8 mouse cellular contexts compared by ENCODE assay signal in genomic region chr4:4729427-4729826, GRCm38 (mm10).
DNase-seq lines count a peak whose midpoint lies in the region; ATAC-seq and TF ChIP-seq lines count a peak whose summit lies in the region.

No protein-coding gene starts in this region.

- 0 out of 2 replicates have a peak, but pooled peaks have one; percentile 32 for ATAC-seq in hindbrain, embryonic 12.5 days (ENCODE audit: low FRiP score)
- no peak for ATAC-seq in hindbrain, embryonic 13.5 days (ENCODE audit: low FRiP score)
- 0 out of 2 replicates have a peak, but pooled peaks have one; percentile 43 for ATAC-seq in neural tube, embryonic 13.5 days (ENCODE audit: low read depth)
- ATAC-seq in stomach, postnatal 0 days (ENCODE audit: low FRiP score, low TSS enrichment) = no peak

- WGBS in hindbrain, embryonic 12.5 days = 64% methylated on average over 3 of the region's 3 CpGs
- 58% methylated on average over 3 of the region's 3 CpGs for WGBS in hindbrain, embryonic 13.5 days
- WGBS in neural tube, embryonic 13.5 days = 69% methylated on average over 3 of the region's 3 CpGs
- 65% methylated on average over 3 of the region's 3 CpGs for WGBS in stomach, postnatal 0 days

- no peaks in the 10 kb centered on the region for H3K27me3 ChIP-seq in hindbrain, embryonic 12.5 days
- no peaks in the 10 kb centered on the region for H3K27me3 ChIP-seq in hindbrain, embryonic 13.5 days
- H3K27me3 ChIP-seq in neural tube, embryonic 13.5 days = no peaks in the 10 kb centered on the region
- no peaks in the 10 kb centered on the region for H3K27me3 ChIP-seq in stomach, postnatal 0 days (ENCODE audit: control insufficient read depth, insufficient read depth, low read length)

- no peak overlapping the region for H3K9ac ChIP-seq in hindbrain, embryonic 12.5 days
- H3K9ac ChIP-seq in hindbrain, embryonic 13.5 days = no peak overlapping the region
- no peak overlapping the region for H3K9ac ChIP-seq in neural tube, embryonic 13.5 days
- H3K9ac ChIP-seq in stomach, postnatal 0 days (ENCODE audit: low read length) = no peak overlapping the region

- H3K36me3 ChIP-seq in hindbrain, embryonic 12.5 days = no peaks in the 10 kb centered on the region
- no peaks in the 10 kb centered on the region for H3K36me3 ChIP-seq in hindbrain, embryonic 13.5 days
- H3K36me3 ChIP-seq in neural tube, embryonic 13.5 days = no peaks in the 10 kb centered on the region
- H3K36me3 ChIP-seq in stomach, postnatal 0 days (ENCODE audit: control insufficient read depth, insufficient read depth, low read length) = no peaks in the 10 kb centered on the region

- no peak overlapping the region for H3K4me2 ChIP-seq in hindbrain, embryonic 12.5 days (replicated peaks)
- H3K4me2 ChIP-seq in hindbrain, embryonic 13.5 days = no peak overlapping the region
- H3K4me2 ChIP-seq in neural tube, embryonic 13.5 days = no peak overlapping the region
- no peak overlapping the region for H3K4me2 ChIP-seq in stomach, postnatal 0 days (replicated peaks; ENCODE audit: low read depth)

- DNase-seq in neural tube, embryonic 10.5 days (ENCODE audit: extremely low spot score, low spot score) = no peak
- peak; percentile 37 for DNase-seq in embryo, embryonic 11 days
- no peak for DNase-seq in stomach, postnatal 0 days (ENCODE audit: low spot score)
- no peak for DNase-seq in heart, postnatal 36 days
- DNase-seq in urinary bladder, adult 18-20 months (ENCODE audit: low spot score in 2 of 2) = no peak

- H3K4me3 ChIP-seq in hindbrain, embryonic 12.5 days = no peak overlapping the region
- H3K4me3 ChIP-seq in hindbrain, embryonic 13.5 days = no peak overlapping the region
- H3K4me3 ChIP-seq in neural tube, embryonic 13.5 days = no peak overlapping the region
- H3K4me3 ChIP-seq in stomach, postnatal 0 days (ENCODE audit: low read depth, low read length) = no peak overlapping the region

- H3K4me1 ChIP-seq in hindbrain, embryonic 12.5 days = no peaks in the 10 kb centered on the region
- H3K4me1 ChIP-seq in hindbrain, embryonic 13.5 days (replicated peaks) = no peaks in the 10 kb centered on the region
- no peaks in the 10 kb centered on the region for H3K4me1 ChIP-seq in neural tube, embryonic 13.5 days (replicated peaks)
- H3K4me1 ChIP-seq in stomach, postnatal 0 days (replicated peaks; ENCODE audit: control insufficient read depth, insufficient read depth) = no peaks in the 10 kb centered on the region

- intact Hi-C loops in heart, postnatal 36 days (cut with DNase I) = no loop called here

- no peaks in the 10 kb centered on the region for H3K9me3 ChIP-seq in hindbrain, embryonic 12.5 days (replicated peaks)
- H3K9me3 ChIP-seq in hindbrain, embryonic 13.5 days = no peaks in the 10 kb centered on the region
- H3K9me3 ChIP-seq in neural tube, embryonic 13.5 days = no peaks in the 10 kb centered on the region
- H3K9me3 ChIP-seq in stomach, postnatal 0 days (ENCODE audit: control insufficient read depth, low read length) = no peaks in the 10 kb centered on the region

- no peak for TF ChIP-seq EP300 in stomach, postnatal 0 days (optimal IDR thresholded peaks at IDR 0.05)

- H3K27ac ChIP-seq in hindbrain, embryonic 12.5 days = no peak overlapping the region
- no peak overlapping the region for H3K27ac ChIP-seq in hindbrain, embryonic 13.5 days
- H3K27ac ChIP-seq in neural tube, embryonic 13.5 days (replicated peaks) = no peak overlapping the region
- no peak overlapping the region for H3K27ac ChIP-seq in stomach, postnatal 0 days (replicated peaks)

- peak; percentile 68 for TF ChIP-seq CTCF in stomach, postnatal 0 days (IDR thresholded peaks at IDR 0.05; ENCODE audit: low read depth)

Comparison
In these comparisons a context has a peak if more than half of its experiments do, and no peak if none do; other contexts are left out.
1. ATAC-seq: peak in hindbrain, embryonic 12.5 days (single experiment) and neural tube, embryonic 13.5 days (single experiment); none in hindbrain, embryonic 13.5 days (single experiment) and stomach, postnatal 0 days (single experiment).